Comparison of ENCODE assay signal across 13 mouse cellular contexts in genomic region chr10:44357316-44357715, GRCm38 (mm10).
DNase-seq lines count a peak whose midpoint lies in the region; ATAC-seq and TF ChIP-seq lines count a peak whose summit lies in the region.
"Had no signal": no experiment of that assay in that cellular context is flagged by ENCODE, and none has a peak within 500 bp of the region (broad histone marks: within the 10 kb centered on the region; RNA-seq: fewer than 3 reads in every experiment).

No protein-coding gene starts in this region.

- H3K27ac ChIP-seq in kidney, adult 2 months (ENCODE audit: insufficient read depth, low read depth, low read length) = no peak overlapping the region
- H3K27ac ChIP-seq in embryonic facial prominence, embryonic 10.5 days (replicated peaks) = no peak overlapping the region
- no peak overlapping the region for H3K27ac ChIP-seq in limb, embryonic 12.5 days
- H3K27ac ChIP-seq: embryonic facial prominence, embryonic 13.5 days; liver, embryonic 13.5 days had no signal

- H3K27me3 ChIP-seq in kidney, adult 2 months (replicated peaks; ENCODE audit: control insufficient read depth, insufficient read depth, low read length) = no peaks in the 10 kb centered on the region
- H3K27me3 ChIP-seq in embryonic facial prominence, embryonic 10.5 days (replicated peaks; ENCODE audit: low read depth, poor library complexity, severe bottlenecking) = no peaks in the 10 kb centered on the region
- no peaks in the 10 kb centered on the region for H3K27me3 ChIP-seq in limb, embryonic 12.5 days
- H3K27me3 ChIP-seq: CH12.LX; embryonic facial prominence, embryonic 13.5 days; liver, embryonic 13.5 days had no signal

- TF ChIP-seq POLR2A in kidney, adult 2 months (IDR thresholded peaks at IDR 0.05; ENCODE audit: low read depth, low read length) = no peak

- 32% methylated on average over 13 of the region's 13 CpGs for WGBS in kidney, adult 2 months
- 22% methylated on average over 13 of the region's 13 CpGs for WGBS in embryonic facial prominence, embryonic 10.5 days
- WGBS in limb, embryonic 12.5 days = 6% methylated on average over 13 of the region's 13 CpGs

- no peaks in the 10 kb centered on the region for H3K4me1 ChIP-seq in kidney, adult 2 months (ENCODE audit: control insufficient read depth, insufficient read depth, low read length)
- H3K4me1 ChIP-seq in embryonic facial prominence, embryonic 10.5 days = peaks cover 10% of the 10 kb centered on the region
- peaks cover 9% of the 10 kb centered on the region for H3K4me1 ChIP-seq in limb, embryonic 12.5 days (replicated peaks)

- H3K4me3 ChIP-seq in kidney, adult 2 months (ENCODE audit: insufficient read depth, low read depth, low read length) = no peak overlapping the region
- no peak overlapping the region for H3K4me3 ChIP-seq in embryonic facial prominence, embryonic 10.5 days
- H3K4me3 ChIP-seq in limb, embryonic 12.5 days (replicated peaks) = no peak overlapping the region
- H3K4me3 ChIP-seq: embryonic facial prominence, embryonic 13.5 days; liver, embryonic 13.5 days; myocyte had no signal

- H3K9me3 ChIP-seq in embryonic facial prominence, embryonic 10.5 days = no peaks in the 10 kb centered on the region
- H3K9me3 ChIP-seq in limb, embryonic 12.5 days = no peaks in the 10 kb centered on the region
- H3K9me3 ChIP-seq: embryonic facial prominence, embryonic 13.5 days; liver, embryonic 13.5 days had no signal

- H3K36me3 ChIP-seq in kidney, adult 2 months (ENCODE audit: control insufficient read depth, insufficient read depth, low read length) = no peaks in the 10 kb centered on the region
- no peaks in the 10 kb centered on the region for H3K36me3 ChIP-seq in embryonic facial prominence, embryonic 10.5 days (replicated peaks)
- no peaks in the 10 kb centered on the region for H3K36me3 ChIP-seq in limb, embryonic 12.5 days
- H3K36me3 ChIP-seq: embryonic facial prominence, embryonic 13.5 days; liver, embryonic 13.5 days had no signal

- ATAC-seq in limb, embryonic 12.5 days (ENCODE audit: insufficient number of reproducible peaks, insufficient read depth, low FRiP score, low TSS enrichment, low read depth) = no peak
- ATAC-seq in megakaryocyte-erythroid progenitor cell, adult 5-6 weeks (replicated peaks; ENCODE audit: low FRiP score, low TSS enrichment, poor library complexity, severe bottlenecking) = no peak
- ATAC-seq: forebrain, postnatal 0 days had no signal

- H3K4me2 ChIP-seq in limb, embryonic 12.5 days = peak overlapping the region; percentile 13; the same call in 1 of the 2 replicates
- H3K4me2 ChIP-seq: embryonic facial prominence, embryonic 13.5 days; liver, embryonic 13.5 days had no signal

- peak; percentile 35 for DNase-seq in kidney, adult 2 months
- no peak for DNase-seq in kidney, adult 18-20 months
- peak; percentile 62 for DNase-seq in adrenal gland, postnatal 14 days
- DNase-seq in embryonic facial prominence, embryonic 10.5 days (ENCODE audit: low spot score) = peak; percentile 47
- no peak for DNase-seq in left cerebral cortex, adult 9 months (ENCODE audit: low spot score in 2 of 2)
- DNase-seq: forebrain, postnatal 0 days; liver, embryonic 13.5 days; right cerebral cortex, postnatal 25 days had no signal

- no peak overlapping the region for H3K9ac ChIP-seq in limb, embryonic 12.5 days (replicated peaks)
- H3K9ac ChIP-seq: embryonic facial prominence, embryonic 13.5 days; forebrain, postnatal 0 days; liver, embryonic 13.5 days had no signal

- TF ChIP-seq CTCF in kidney, adult 2 months (conservative IDR thresholded peaks at IDR 0.05; ENCODE audit: insufficient read depth, insufficient read length, low read depth, low read length) = no peak

Comparison
In these comparisons a context has a peak if more than half of its experiments do, and no peak if none do; other contexts are left out.
1. DNase-seq: peak in kidney, adult 2 months (single experiment), adrenal gland, postnatal 14 days (single experiment) and embryonic facial prominence, embryonic 10.5 days (single experiment); none in kidney, adult 18-20 months (single experiment) and left cerebral cortex, adult 9 months (0 of 2).